Mouse (Mus musculus) CH12.LX (cell line): Measurements from ENCODE around the gene Slc15a1. TPM values are rescaled to one million over a fixed set of nuclear protein-coding genes. Genes with fewer than 3 reads are reported as not detected.

Experiments used
- DNase-seq: peaks from one replicate; pipeline ENCODE4 v3.0.0-alpha.2; 2013; ENCODE audit errors: extremely low read depth
- H3K27ac ChIP-seq: 2 replicates; pipeline ENCODE4 v1.5.1; 2012; ENCODE audit warnings: low read depth, mild to moderate bottlenecking, control low read depth, moderate library complexity; ENCODE audit not compliant: insufficient read depth
- H3K27me3 ChIP-seq: replicated peaks from 2 replicates; pipeline ENCODE3; 2012; ENCODE audit warnings: inconsistent platforms
- H3K36me3 ChIP-seq, 2 experiments: replicated peaks in 1 of 2; 2 replicates each; pipeline versions ENCODE3 to v1.6.1; 2012; ENCODE audit warnings: inconsistent platforms in 1 of 2, low read length in 1 of 2, mild to moderate bottlenecking in 1 of 2, mixed read lengths in 1 of 2, moderate library complexity in 1 of 2; ENCODE audit not compliant: control insufficient read depth in 1 of 2, insufficient read depth in 1 of 2
- H3K4me1 ChIP-seq, 2 experiments: 2 replicates each; pipeline ENCODE4 v1.6.1; 2012; ENCODE audit warnings: inconsistent platforms in 1 of 2, moderate library complexity in 1 of 2; ENCODE audit not compliant: insufficient read depth in 2 of 2, control insufficient read depth in 1 of 2
- H3K4me2 ChIP-seq: 2 replicates; pipeline ENCODE4 v1.6.1; 2012; ENCODE audit warnings: low read depth, mild to moderate bottlenecking, control low read depth; ENCODE audit not compliant: poor library complexity, insufficient read depth, severe bottlenecking
- H3K4me3 ChIP-seq, 3 experiments: fragments of 150-350 bp in 1 of 3; sonication (generic) in 1 of 3; replicated peaks in 1 of 3; 2 replicates each; pipeline versions ENCODE3 to v1.5.1; 2011 to 2012; ENCODE audit warnings: low read depth in 2 of 3, low read length in 2 of 3, mild to moderate bottlenecking in 2 of 3, moderate library complexity in 2 of 3, control low read depth in 1 of 3, improper control_type of control experiment in 1 of 3, inconsistent platforms in 1 of 3, mixed read lengths in 1 of 3; ENCODE audit not compliant: poor library complexity in 1 of 3
- H3K79me2 ChIP-seq: replicated peaks from 2 replicates; pipeline ENCODE4 v1.6.1; 2012; ENCODE audit warnings: mild to moderate bottlenecking, moderate library complexity; ENCODE audit not compliant: control insufficient read depth, poor library complexity, insufficient read depth, severe bottlenecking; ENCODE audit errors: extremely low read depth
- H3K9ac ChIP-seq: 2 replicates; pipeline ENCODE4 v1.6.1; 2012; ENCODE audit warnings: low read depth, mild to moderate bottlenecking, control low read depth, moderate library complexity; ENCODE audit not compliant: insufficient read depth
- H3K9me3 ChIP-seq: replicated peaks from 2 replicates; pipeline ENCODE3; 2012; ENCODE audit warnings: low read length, inconsistent platforms, mixed read lengths
- BHLHE40 ChIP-seq: IDR thresholded peaks from 2 replicates; pipeline ENCODE4 v1.6.1; 2011; ENCODE audit warnings: mild to moderate bottlenecking, low read depth, low read length, improper control_type of control experiment
- CHD1 ChIP-seq: IDR thresholded peaks from 2 replicates; pipeline ENCODE4 v1.6.1; 2012; ENCODE audit warnings: low read depth, low read length, improper control_type of control experiment, inconsistent platforms
- CTCF ChIP-seq, 2 experiments: IDR thresholded peaks in 1 of 2; conservative IDR thresholded peaks in 1 of 2; 2 replicates each; pipeline ENCODE4 v1.5.1; 2011 to 2012; ENCODE audit warnings: low read depth in 2 of 2, low read length in 2 of 2, improper control_type of control experiment in 1 of 2, inconsistent platforms in 1 of 2, mild to moderate bottlenecking in 1 of 2, moderate library complexity in 1 of 2
- E2F4 ChIP-seq: IDR thresholded peaks from 2 replicates; pipeline ENCODE4 v1.6.1; 2011; ENCODE audit warnings: low read depth, low read length, improper control_type of control experiment; ENCODE audit not compliant: insufficient replicate concordance
- EP300 ChIP-seq: IDR thresholded peaks from 2 replicates; pipeline ENCODE4 v1.6.1; 2011; ENCODE audit warnings: low read length, improper control_type of control experiment
- ETS1 ChIP-seq: conservative IDR thresholded peaks from 2 replicates; pipeline ENCODE4 v1.6.1; 2012; ENCODE audit warnings: low read depth, mild to moderate bottlenecking, inconsistent platforms, low read length, improper control_type of control experiment, moderate library complexity
- GABPA ChIP-seq: IDR thresholded peaks from 2 replicates; pipeline ENCODE4 v1.6.1; 2012; ENCODE audit warnings: low read depth, low read length, improper control_type of control experiment, inconsistent platforms; ENCODE audit not compliant: insufficient replicate concordance
- IRF4 ChIP-seq: IDR thresholded peaks from 2 replicates; pipeline ENCODE4 v1.6.1; 2014; ENCODE audit warnings: low read depth, mild to moderate bottlenecking, inconsistent platforms, low read length, improper control_type of control experiment
- JUN ChIP-seq: IDR thresholded peaks from 2 replicates; pipeline ENCODE4 v1.6.1; 2011; ENCODE audit warnings: low read depth, mild to moderate bottlenecking, low read length, improper control_type of control experiment, moderate library complexity; ENCODE audit not compliant: insufficient read depth
- MAFK ChIP-seq: IDR thresholded peaks from 2 replicates; pipeline ENCODE4 v1.6.1; 2011; ENCODE audit warnings: low read length, improper control_type of control experiment; ENCODE audit not compliant: insufficient replicate concordance
- MAX ChIP-seq: IDR thresholded peaks from 2 replicates; pipeline ENCODE4 v1.6.1; 2011; ENCODE audit warnings: low read length, improper control_type of control experiment
- MAZ ChIP-seq: IDR thresholded peaks from 2 replicates; pipeline ENCODE4 v1.6.1; 2012; ENCODE audit warnings: low read depth, mild to moderate bottlenecking, inconsistent platforms, low read length, improper control_type of control experiment, moderate library complexity
- MEF2A ChIP-seq: IDR thresholded peaks from 2 replicates; pipeline ENCODE4 v1.6.1; 2014; ENCODE audit warnings: low read depth, mild to moderate bottlenecking, inconsistent platforms, low read length, improper control_type of control experiment, borderline replicate concordance
- MYC ChIP-seq: IDR thresholded peaks from 2 replicates; pipeline ENCODE4 v1.6.1; 2011; ENCODE audit warnings: low read depth, mild to moderate bottlenecking, improper control_type of control experiment, low read length
- POLR2A ChIP-seq: IDR thresholded peaks from 2 replicates; pipeline ENCODE4 v1.6.1; 2011; ENCODE audit warnings: low read depth, mild to moderate bottlenecking, improper control_type of control experiment, low read length
- RAD21 ChIP-seq: IDR thresholded peaks from 2 replicates; pipeline ENCODE4 v1.6.1; 2011; ENCODE audit warnings: low read depth, mild to moderate bottlenecking, low read length, improper control_type of control experiment, moderate library complexity
- RCOR1 ChIP-seq: conservative IDR thresholded peaks from 2 replicates; pipeline ENCODE4 v1.6.1; 2012; ENCODE audit warnings: low read depth, mild to moderate bottlenecking, inconsistent platforms, low read length, improper control_type of control experiment
- SIN3A ChIP-seq: IDR thresholded peaks from 2 replicates; pipeline ENCODE4 v1.6.1; 2012; ENCODE audit warnings: low read length, improper control_type of control experiment, inconsistent platforms
- TBP ChIP-seq: conservative IDR thresholded peaks from 2 replicates; pipeline ENCODE4 v1.6.1; 2011; ENCODE audit warnings: low read depth, low read length, improper control_type of control experiment
- TCF12 ChIP-seq: IDR thresholded peaks from 2 replicates; pipeline ENCODE4 v1.6.1; 2014; ENCODE audit warnings: low read depth, mild to moderate bottlenecking, inconsistent platforms, low read length, improper control_type of control experiment
- USF1 ChIP-seq: IDR thresholded peaks from 2 replicates; pipeline ENCODE4 v1.6.1; 2014; ENCODE audit warnings: low read depth, mild to moderate bottlenecking, inconsistent platforms, low read length, improper control_type of control experiment
- USF2 ChIP-seq: conservative IDR thresholded peaks from 2 replicates; pipeline ENCODE4 v1.6.1; 2011; ENCODE audit warnings: low read depth, low read length, improper control_type of control experiment
- ZC3H11A ChIP-seq: IDR thresholded peaks from 2 replicates; pipeline ENCODE4 v1.6.1; 2012; ENCODE audit warnings: low read depth, mild to moderate bottlenecking, inconsistent platforms, low read length, improper control_type of control experiment
- ZKSCAN1 ChIP-seq: IDR thresholded peaks from 2 replicates; pipeline ENCODE4 v1.6.1; 2012; ENCODE audit warnings: low read depth, inconsistent platforms, low read length, improper control_type of control experiment, borderline replicate concordance
- ZMIZ1 ChIP-seq: IDR thresholded peaks from 2 replicates; pipeline ENCODE4 v1.6.1; 2012; ENCODE audit warnings: low read depth, mild to moderate bottlenecking, inconsistent platforms, low read length, improper control_type of control experiment
- ZNF384 ChIP-seq: IDR thresholded peaks from 2 replicates; pipeline ENCODE4 v1.6.1; 2012; ENCODE audit warnings: low read depth, low read length, improper control_type of control experiment, inconsistent platforms
- dilution Hi-C: fragments of 300-500 bp; cut with MboI; formaldehyde crosslinking; loops from 2 replicates; pipeline ENCODE4 v1.14.3; 2020; ENCODE audit warnings: low sequenced_read_pairs; ENCODE audit not compliant: extremely low pct_unique_long_range_greater_than_20kb, extremely low pct_ligation_motif_present
- in situ Hi-C: fragments of 300-500 bp; cut with MboI; formaldehyde crosslinking; loops from 3 replicates; pipeline ENCODE4 v1.14.3; 2019; ENCODE audit warnings: low sequenced_read_pairs, low pct_ligation_motif_present, low pct_unique_long_range_greater_than_20kb, mixed read lengths
- polyA plus RNA-seq: library from polyadenylated mRNA; unstranded; fragments of >175 nt; gene quantifications from 2 replicates; pipeline ENCODE4 v1.2.1, GENCODE M21; 2012; ENCODE audit warnings: low read depth; ENCODE audit not compliant: insufficient read length
- total RNA-seq, 2 experiments: library from RNA; depleted of rRNA; stranded (reverse); fragments of 300-350 nt in 1 of 2; fragments of >200 nt in 1 of 2; gene quantifications; 2 replicates each; pipeline ENCODE4 v1.2.3; 2012 to 2014

The Slc15a1 gene
- total and polyA plus RNA-seq, 3 experiments: 0.04 to 0.19 TPM; not detected in 1

GRCm38 (mm10) chr14:121469601-121470000 lies 35.5 kb downstream of the Slc15a1 start:
- no peak overlapping the region for H3K27ac ChIP-seq
- H3K9ac ChIP-seq: no peak overlapping the region
- TF ChIP-seq USF1: no peak
- TF ChIP-seq RCOR1: no peak
- no peak for TF ChIP-seq ZMIZ1
- no peak for TF ChIP-seq CHD1
- no peak for TF ChIP-seq MAX
- no peak for TF ChIP-seq USF2
- TF ChIP-seq IRF4: no peak
- no peak for TF ChIP-seq MEF2A
- TF ChIP-seq SIN3A: no peak
- no peak for TF ChIP-seq MAFK
- no peak for TF ChIP-seq TBP
- TF ChIP-seq TCF12: no peak
- TF ChIP-seq MYC: no peak
- TF ChIP-seq ETS1: no peak
- no peak for TF ChIP-seq ZC3H11A
- no peak for TF ChIP-seq MAZ
- TF ChIP-seq CTCF (conservative IDR thresholded peaks at IDR 0.05 in 1 of 2, IDR thresholded peaks at IDR 0.05 in 1 of 2; ENCODE audit: low read depth in 2 of 2, low read length in 2 of 2): no peak
- no peak for TF ChIP-seq RAD21
- TF ChIP-seq E2F4: no peak
- no peak for TF ChIP-seq ZKSCAN1
- DNase-seq: no peak
- H3K4me3 ChIP-seq: no peak overlapping the region
- H3K4me2 ChIP-seq: no peak overlapping the region
- in situ Hi-C loops: no loop called here
- no peaks in the 10 kb centered on the region for H3K9me3 ChIP-seq
- H3K79me2 ChIP-seq: no peaks in the 10 kb centered on the region
- dilution Hi-C loops: no loop called here
- H3K4me1 ChIP-seq: peaks cover 0 to 6% of the 10 kb centered on the region in 2 experiments; a peak in 2 of 4 replicates
- H3K36me3 ChIP-seq: no peaks in the 10 kb centered on the region
- H3K27me3 ChIP-seq: no peaks in the 10 kb centered on the region

- dilution Hi-C loops: no loop called here
Measured at GRCm38 (mm10) chr14:121467646-121468045, 37.4 kb downstream of the Slc15a1 start.

More at GRCm38 (mm10) chr14:121467646-121468045, 37.4 kb downstream of the Slc15a1 start:
- H3K4me3 ChIP-seq: no peak overlapping the region
- in situ Hi-C loops: no loop called here
- H3K4me1 ChIP-seq: peaks cover 0 to 6% of the 10 kb centered on the region in 2 experiments; a peak in 2 of 4 replicates
- TF ChIP-seq JUN: no peak
- TF ChIP-seq EP300: no peak
- TF ChIP-seq ZNF384: no peak
- no peak for TF ChIP-seq E2F4
- TF ChIP-seq MYC: no peak
- TF ChIP-seq BHLHE40: no peak
- no peak for TF ChIP-seq TCF12
- no peak for TF ChIP-seq ZMIZ1
- TF ChIP-seq GABPA: no peak
- TF ChIP-seq POLR2A: no peak
- TF ChIP-seq USF1: no peak
- TF ChIP-seq ZC3H11A: no peak
- TF ChIP-seq, all 38 proteins: peak for 0
- Histone ChIP-seq H3K79me2 (no peaks in the 10 kb centered on the region), H3K4me2 (no peak overlapping the region), H3K9ac (no peak overlapping the region), H3K27me3 (no peaks in the 10 kb centered on the region), H3K27ac (no peak overlapping the region), H3K9me3 (no peaks in the 10 kb centered on the region), H3K36me3 (no peaks in the 10 kb centered on the region)
- DNase-seq: no peak
